Mouse (Mus musculus) heart, embryonic 15.5 days (tissue): Measurements from ENCODE around the gene Ube2g2. TPM values are rescaled to one million over a fixed set of nuclear protein-coding genes. Genes with fewer than 3 reads are reported as not detected.
A peak's percentile ranks its signal among the peaks of the same experiment; 100 is the strongest.

ENCODE experiments used
- ATAC-seq: fragments of 200-750 bp; cut with Nextera tagmentation; replicated peaks from 2 replicates; pipeline ENCODE4 v1.8.0; 2017; ENCODE audit warnings: low read depth, moderate TSS enrichment; ENCODE audit not compliant: insufficient number of reproducible peaks, insufficient read depth, low FRiP score
- H3K27ac ChIP-seq: fragments of 300-500 bp; sonication (generic); 2 replicates; pipeline ENCODE4 v1.5.1; 2015; ENCODE audit warnings: mild to moderate bottlenecking, inconsistent platforms
- H3K27me3 ChIP-seq: fragments of 300-500 bp; sonication (generic); 2 replicates; pipeline ENCODE4 v1.6.1; 2015; ENCODE audit warnings: inconsistent platforms
- H3K36me3 ChIP-seq: fragments of 300-500 bp; sonication (generic); 2 replicates; pipeline ENCODE4 v1.6.1; 2015; ENCODE audit warnings: mild to moderate bottlenecking, inconsistent platforms
- H3K4me1 ChIP-seq: fragments of 300-500 bp; sonication (generic); replicated peaks from 2 replicates; pipeline ENCODE4 v1.6.1; 2015; ENCODE audit warnings: inconsistent platforms
- H3K4me2 ChIP-seq: fragments of 300-500 bp; sonication (generic); 2 replicates; pipeline ENCODE4 v1.6.1; 2015; ENCODE audit warnings: inconsistent platforms, mild to moderate bottlenecking, moderate library complexity
- H3K4me3 ChIP-seq: fragments of 300-500 bp; sonication (generic); 2 replicates; pipeline ENCODE4 v1.5.1; 2015; ENCODE audit warnings: mild to moderate bottlenecking, inconsistent platforms
- H3K9ac ChIP-seq: fragments of 300-500 bp; sonication (generic); 2 replicates; pipeline ENCODE4 v1.6.1; 2015; ENCODE audit warnings: mild to moderate bottlenecking, inconsistent platforms
- H3K9me3 ChIP-seq: fragments of 300-500 bp; sonication (generic); replicated peaks from 2 replicates; pipeline ENCODE4 v1.6.1; 2016; ENCODE audit warnings: inconsistent platforms
- WGBS: fragments of 180-500 bp; shearing (Covaris S2); methylation state at CpG from one replicate; pipeline ENCODE4 v1.1.7; 2015; ENCODE audit warnings: mixed read lengths; 5-methylcytosine and 5-hydroxymethylcytosine counted together
- polyA plus RNA-seq: library from polyadenylated mRNA; unstranded; fragments of >200 nt; fragmentation: Nextera tagmentation; extraction: Ambion mirVana; gene quantifications from 2 replicates; pipeline ENCODE4 v1.2.1, GENCODE M21; 2015

Gene Ube2g2
- polyA plus RNA-seq, 1 experiment from 2014 or later = 66.3 TPM

DNA sequence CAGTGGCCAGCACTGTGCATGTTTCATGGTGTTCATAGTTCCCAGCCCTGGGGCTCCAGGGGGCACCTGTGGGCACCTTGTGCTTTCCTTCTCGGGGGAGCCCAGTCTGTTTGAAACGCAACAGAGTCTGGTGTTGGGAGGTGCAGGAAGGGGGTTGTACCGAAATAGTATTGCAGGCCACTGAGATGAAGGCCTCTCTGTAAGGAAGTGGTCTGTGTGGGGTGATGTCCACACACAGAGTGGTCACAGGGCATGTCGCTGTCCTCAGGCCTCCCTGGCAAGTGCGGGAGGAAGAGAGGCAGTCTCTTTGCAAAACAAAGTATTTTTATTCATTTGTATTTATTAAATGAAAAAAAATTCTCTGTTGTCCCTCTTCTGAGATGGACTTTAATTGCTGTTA, 23.5 kb downstream of the Ube2g2 start:
- Histone ChIP-seq H3K9me3 (no peaks in the 10 kb centered on the region), H3K9ac (no peak overlapping the region), H3K4me2 (no peak overlapping the region), H3K4me3 (no peak overlapping the region), H3K36me3 (peaks cover 50% of the 10 kb centered on the region), H3K27ac (no peak overlapping the region), H3K4me1 (peaks cover 3% of the 10 kb centered on the region), H3K27me3 (no peaks in the 10 kb centered on the region)
- 87% methylated on average over 5 of the region's 5 CpGs for WGBS
- ATAC-seq = no peak

DNA sequence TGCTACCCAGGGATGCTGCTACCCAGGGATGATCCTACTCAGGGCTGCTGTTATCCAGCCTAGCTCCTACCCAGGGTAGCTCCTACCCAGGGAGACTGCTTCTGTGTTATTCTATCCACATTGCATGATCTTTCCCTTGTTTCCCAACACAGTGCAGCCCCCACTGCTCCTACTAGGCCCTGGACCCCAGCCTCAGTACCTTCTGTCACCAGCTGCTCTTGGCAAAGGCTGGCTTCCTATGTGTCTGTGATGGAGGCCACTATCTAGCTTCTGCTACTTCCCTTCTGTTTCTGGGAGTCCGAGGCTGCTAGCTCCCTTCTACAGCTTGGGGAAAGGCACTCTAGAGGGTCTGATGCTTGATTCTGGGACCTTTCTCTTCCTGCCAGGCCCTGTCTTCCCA, 25.4 kb downstream of the Ube2g2 start:
- WGBS = 50% methylated on average over 1 of the region's 1 CpGs
- no peak overlapping the region for H3K4me2 ChIP-seq

DNA sequence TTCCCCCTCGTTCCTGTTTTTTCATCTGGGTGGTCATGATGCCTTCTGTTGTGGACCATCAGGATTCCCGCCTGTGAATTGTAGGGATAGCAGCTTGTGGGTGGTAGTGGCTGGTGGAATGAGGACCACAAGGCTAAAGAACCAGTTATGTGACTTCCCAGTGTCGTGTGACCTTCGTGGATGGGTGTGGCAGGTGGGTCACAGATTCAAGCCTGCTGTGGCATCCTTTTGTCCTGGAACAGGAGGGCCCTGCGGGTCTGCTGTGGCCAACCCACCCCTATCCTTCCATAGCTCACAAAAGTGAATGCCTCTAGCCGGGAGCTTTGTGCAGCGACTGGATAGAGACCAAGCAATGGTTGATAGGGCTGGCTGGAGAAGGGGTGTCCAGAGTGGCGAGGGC, 25.8 kb downstream of the Ube2g2 start:
- H3K9me3 ChIP-seq = no peaks in the 10 kb centered on the region
- no peaks in the 10 kb centered on the region for H3K27me3 ChIP-seq
- ATAC-seq = no peak
- peaks cover 3% of the 10 kb centered on the region for H3K4me1 ChIP-seq
- no peak overlapping the region for H3K27ac ChIP-seq
- H3K4me3 ChIP-seq = no peak overlapping the region
- H3K4me2 ChIP-seq = no peak overlapping the region
- H3K36me3 ChIP-seq = peaks cover 34% of the 10 kb centered on the region
- H3K9ac ChIP-seq = no peak overlapping the region
- WGBS = 91% methylated on average over 8 of the region's 8 CpGs

More for the DNA sequence above, 25.4 kb downstream of the Ube2g2 start:
- no peaks in the 10 kb centered on the region for H3K27me3 ChIP-seq
- ATAC-seq = no peak
- no peak overlapping the region for H3K27ac ChIP-seq
- no peak overlapping the region for H3K4me3 ChIP-seq
- no peak overlapping the region for H3K9ac ChIP-seq
- H3K36me3 ChIP-seq = peaks cover 36% of the 10 kb centered on the region
- no peaks in the 10 kb centered on the region for H3K9me3 ChIP-seq
- peaks cover 3% of the 10 kb centered on the region for H3K4me1 ChIP-seq

DNA sequence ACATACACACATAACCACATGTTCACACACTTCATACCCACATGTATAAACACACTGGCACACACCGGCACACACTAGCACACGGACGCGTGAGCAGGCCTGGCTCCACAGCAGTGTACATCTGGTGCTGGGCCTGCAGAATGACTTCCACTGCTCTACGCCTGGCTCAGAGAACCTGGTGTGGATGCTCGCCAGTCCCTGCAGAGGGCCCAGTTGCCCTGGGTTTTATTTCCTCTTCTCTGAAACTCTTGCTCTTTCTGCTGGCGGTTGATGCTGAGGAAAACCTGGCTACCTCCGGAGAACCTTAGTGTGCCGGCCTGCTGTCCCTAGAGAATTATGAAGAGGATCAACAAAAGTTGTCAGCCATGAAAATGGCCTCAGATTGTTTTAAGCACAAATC, 30.0 kb downstream of the Ube2g2 start:
- no peak overlapping the region for H3K27ac ChIP-seq
- no peak overlapping the region for H3K4me3 ChIP-seq
- no peaks in the 10 kb centered on the region for H3K9me3 ChIP-seq
- no peak overlapping the region for H3K9ac ChIP-seq
- no peaks in the 10 kb centered on the region for H3K36me3 ChIP-seq
- WGBS = 87% methylated on average over 9 of the region's 9 CpGs
- ATAC-seq = no peak
- no peaks in the 10 kb centered on the region for H3K27me3 ChIP-seq
- H3K4me2 ChIP-seq = no peak overlapping the region
- no peaks in the 10 kb centered on the region; the same call in 1 of the 2 replicates for H3K4me1 ChIP-seq

DNA sequence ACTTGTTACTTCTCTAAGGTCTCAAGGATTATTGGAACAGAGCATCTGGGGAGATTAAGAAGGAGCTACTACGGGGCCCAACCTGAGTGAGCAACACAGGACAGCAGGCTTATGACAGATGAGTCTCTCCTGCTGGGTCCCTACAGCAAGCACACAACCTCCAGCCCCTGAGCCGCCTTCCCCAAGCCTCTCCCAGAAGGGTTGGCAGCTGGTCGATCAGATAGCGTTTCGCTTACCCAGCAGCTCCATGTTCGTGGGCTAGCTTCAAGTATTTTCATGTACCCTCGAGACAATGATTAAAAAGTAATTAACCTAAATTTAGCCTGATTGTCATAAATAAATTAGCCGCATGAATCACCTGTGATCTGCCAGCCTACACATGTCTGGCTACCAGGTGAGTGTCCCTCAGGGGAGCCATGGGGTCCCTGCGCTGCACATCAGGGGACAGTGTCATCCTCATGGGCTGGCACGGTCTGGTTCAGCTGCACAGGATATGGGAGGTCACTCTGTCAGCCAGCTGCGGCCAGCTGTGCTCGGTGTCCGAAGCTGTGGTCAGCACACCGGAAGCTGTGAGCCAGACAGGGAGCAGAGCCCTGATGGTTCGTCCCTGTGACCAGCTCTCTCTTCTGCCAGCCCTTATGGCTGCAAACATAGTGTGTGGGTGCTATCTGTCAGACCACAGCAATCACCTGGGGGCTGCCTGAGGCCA, 36.4 kb downstream of the Ube2g2 start:
- WGBS = 60% methylated on average over 15 of the region's 15 CpGs
- H3K9me3 ChIP-seq = no peaks in the 10 kb centered on the region
- ATAC-seq = no peak
- no peaks in the 10 kb centered on the region for H3K4me1 ChIP-seq
- no peak overlapping the region for H3K4me3 ChIP-seq
- H3K27me3 ChIP-seq = peaks cover 2% of the 10 kb centered on the region
- no peaks in the 10 kb centered on the region for H3K36me3 ChIP-seq
- no peak overlapping the region for H3K9ac ChIP-seq
- H3K4me2 ChIP-seq = no peak overlapping the region
- H3K27ac ChIP-seq = no peak overlapping the region

DNA sequence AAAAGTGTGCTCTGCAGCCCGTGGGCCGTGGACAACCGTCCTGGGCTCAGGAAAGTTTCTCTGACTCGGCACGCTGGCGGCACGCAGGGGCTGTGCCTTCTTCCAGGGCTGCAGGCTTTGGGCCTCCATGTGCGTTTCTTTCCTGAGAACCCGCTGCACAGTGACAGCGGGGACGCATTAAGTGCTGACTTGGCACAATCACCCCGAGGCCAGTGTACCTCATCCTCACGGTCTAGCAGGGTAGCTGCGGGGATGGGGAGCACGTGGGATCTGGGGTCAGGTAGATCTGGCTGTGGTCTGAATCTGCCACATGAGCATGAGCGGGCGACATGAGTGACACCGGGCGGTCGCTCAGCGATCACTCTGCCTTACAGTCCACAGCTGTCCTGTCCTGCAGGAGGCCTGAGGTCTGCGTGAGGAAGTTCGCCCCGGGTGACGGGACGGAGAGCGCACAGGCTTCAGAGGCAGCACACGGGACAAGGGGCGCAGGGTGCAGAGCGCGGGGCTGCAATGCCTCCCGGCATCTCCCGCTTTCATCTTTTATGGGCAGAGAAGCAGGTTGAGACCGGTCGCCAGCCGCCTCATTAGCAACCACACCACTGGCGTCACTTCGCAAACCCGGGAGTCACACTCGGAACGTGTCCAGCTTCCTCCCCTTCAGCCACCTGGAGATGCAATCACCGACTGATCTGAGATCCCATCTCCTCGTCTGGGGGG, 42.0 kb downstream of the Ube2g2 start:
- no peak for ATAC-seq
- Histone ChIP-seq H3K9me3 (no peaks in the 10 kb centered on the region), H3K4me3 (no peak overlapping the region), H3K4me2 (peak overlapping the region; percentile 37; the same call in 1 of the 2 replicates), H3K9ac (no peak overlapping the region), H3K27ac (no peak overlapping the region), H3K27me3 (peaks cover 25% of the 10 kb centered on the region), H3K36me3 (no peaks in the 10 kb centered on the region), H3K4me1 (no peaks in the 10 kb centered on the region)
- 31% methylated on average over 43 of the region's 43 CpGs for WGBS

DNA sequence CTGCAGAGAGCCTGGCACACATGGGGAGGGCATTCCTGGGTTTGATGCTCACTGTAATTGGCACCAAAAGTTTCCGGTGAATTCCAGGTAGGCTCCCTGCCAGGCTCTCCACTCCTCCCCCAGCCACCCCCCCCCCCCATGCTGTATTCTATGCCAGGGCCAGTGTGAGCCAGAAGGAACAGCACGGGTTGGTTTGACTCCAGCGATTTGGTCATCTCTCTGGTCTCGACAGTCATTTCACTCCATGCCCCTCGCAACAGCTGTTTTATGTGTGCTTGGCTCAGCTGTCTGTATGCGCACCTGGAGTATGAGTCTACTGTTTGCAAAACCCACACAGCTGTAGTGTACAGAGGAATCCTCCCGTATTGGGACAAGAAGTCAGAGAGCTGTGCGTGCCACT, 44.3 kb downstream of the Ube2g2 start:
- 76% methylated on average over 8 of the region's 8 CpGs for WGBS
- Histone ChIP-seq H3K4me3 (no peak overlapping the region), H3K9ac (no peak overlapping the region), H3K4me1 (no peaks in the 10 kb centered on the region), H3K4me2 (no peak overlapping the region), H3K36me3 (no peaks in the 10 kb centered on the region), H3K9me3 (no peaks in the 10 kb centered on the region), H3K27me3 (peaks cover 25% of the 10 kb centered on the region), H3K27ac (no peak overlapping the region)
- no peak for ATAC-seq

DNA sequence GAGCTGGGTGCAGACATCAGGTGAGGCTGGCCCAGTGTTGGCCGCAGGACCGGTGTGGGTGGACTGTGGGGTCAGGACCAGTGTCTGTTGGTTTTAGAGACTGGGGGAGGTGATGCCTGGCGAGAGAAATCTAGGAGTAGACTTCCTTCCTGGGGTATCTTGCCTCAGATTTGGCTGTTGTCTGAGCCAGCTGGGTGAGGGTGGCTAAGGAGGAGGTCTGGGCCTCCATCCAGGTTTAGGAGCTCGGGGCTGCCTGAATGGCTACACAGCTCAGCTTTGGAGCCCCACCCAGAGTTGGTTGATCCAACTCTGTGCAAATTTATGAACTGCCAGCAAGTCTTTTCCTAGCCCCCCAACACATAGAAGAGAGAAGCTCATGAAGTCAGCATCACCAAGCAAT, 45.3 kb downstream of the Ube2g2 start:
- Histone ChIP-seq H3K4me1 (no peaks in the 10 kb centered on the region), H3K27ac (no peak overlapping the region), H3K4me2 (no peak overlapping the region), H3K9ac (no peak overlapping the region), H3K9me3 (no peaks in the 10 kb centered on the region), H3K27me3 (peaks cover 25% of the 10 kb centered on the region), H3K4me3 (no peak overlapping the region), H3K36me3 (no peaks in the 10 kb centered on the region)
- no peak for ATAC-seq
- 62% methylated on average over 4 of the region's 4 CpGs for WGBS

DNA sequence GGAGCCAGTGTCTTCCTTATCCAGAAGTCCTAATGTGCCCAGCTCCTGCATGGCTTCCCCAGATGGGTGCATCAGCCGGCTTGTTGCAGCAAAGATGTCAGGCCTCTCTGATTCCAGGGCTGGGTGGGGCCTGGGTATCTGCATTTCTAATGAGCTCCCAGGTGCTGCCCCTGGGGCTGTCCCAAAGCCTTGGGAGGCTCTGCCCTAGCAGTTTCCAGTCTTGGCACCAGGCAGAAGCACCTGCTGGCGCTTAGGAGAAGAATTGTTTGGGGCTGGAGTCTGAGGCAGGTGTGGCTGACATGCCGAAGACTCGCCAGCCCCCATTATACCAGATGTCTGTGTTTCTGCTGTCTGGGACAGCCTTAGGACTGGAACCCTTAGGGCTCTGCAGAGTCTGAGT, 48.6 kb downstream of the Ube2g2 start:
- no peaks in the 10 kb centered on the region for H3K4me1 ChIP-seq
- H3K36me3 ChIP-seq = no peaks in the 10 kb centered on the region
- 75% methylated on average over 4 of the region's 4 CpGs for WGBS
- H3K4me3 ChIP-seq = no peak overlapping the region
- peaks cover 9% of the 10 kb centered on the region for H3K27me3 ChIP-seq
- no peak overlapping the region for H3K9ac ChIP-seq
- no peak overlapping the region for H3K4me2 ChIP-seq
- H3K9me3 ChIP-seq = no peaks in the 10 kb centered on the region
- ATAC-seq = no peak
- H3K27ac ChIP-seq = no peak overlapping the region

DNA sequence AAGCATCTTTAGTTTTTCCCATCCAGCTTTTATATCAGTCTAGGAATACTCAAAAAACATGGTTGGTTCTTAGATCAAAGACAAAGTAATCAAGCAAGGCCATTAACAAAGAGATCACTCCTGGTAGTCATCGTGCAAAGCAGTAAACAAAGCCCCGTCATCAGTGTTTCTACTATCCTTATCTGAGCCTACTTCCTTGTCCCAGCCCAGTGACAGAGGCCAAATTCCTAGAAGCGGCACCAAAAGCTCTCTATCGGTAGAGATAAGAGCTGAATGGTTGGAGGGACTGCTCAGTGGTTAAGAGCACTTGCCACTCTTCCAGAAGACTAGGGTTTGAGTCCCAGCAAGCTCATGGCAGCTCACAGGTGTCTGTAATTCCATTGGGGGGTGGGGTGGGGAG, 49.4 kb downstream of the Ube2g2 start:
- no peak overlapping the region for H3K27ac ChIP-seq
- WGBS = 16% methylated on average over 4 of the region's 4 CpGs
- no peaks in the 10 kb centered on the region for H3K4me1 ChIP-seq
- H3K9me3 ChIP-seq = no peaks in the 10 kb centered on the region
- H3K27me3 ChIP-seq = peaks cover 17% of the 10 kb centered on the region
- H3K9ac ChIP-seq = no peak overlapping the region
- H3K4me3 ChIP-seq = no peak overlapping the region
- H3K4me2 ChIP-seq = no peak overlapping the region
- no peaks in the 10 kb centered on the region for H3K36me3 ChIP-seq
- ATAC-seq = no peak

DNA sequence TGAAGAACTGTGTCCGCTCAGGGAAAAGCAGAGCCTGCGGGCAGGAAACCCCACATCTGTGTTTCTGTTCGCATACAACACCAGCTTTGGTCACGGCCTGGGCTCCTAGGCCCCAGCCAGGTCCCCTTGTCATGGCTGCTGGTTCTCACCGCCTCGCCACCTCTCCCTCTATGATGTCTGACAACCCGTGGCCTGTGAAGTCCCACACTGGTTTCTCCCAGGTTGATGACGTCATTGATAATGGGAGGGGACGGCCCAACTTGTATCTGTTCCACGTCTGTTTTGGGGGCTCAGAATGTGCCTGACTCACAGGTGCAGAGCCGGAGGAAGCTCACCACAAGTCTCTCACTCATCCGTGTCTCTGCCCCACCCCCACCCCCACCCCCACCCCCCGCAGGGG, 51.7 kb downstream of the Ube2g2 start:
- WGBS = 52% methylated on average over 13 of the region's 13 CpGs
- Histone ChIP-seq H3K36me3 (no peaks in the 10 kb centered on the region), H3K9me3 (no peaks in the 10 kb centered on the region), H3K4me1 (peaks cover 8% of the 10 kb centered on the region), H3K4me2 (no peak overlapping the region), H3K27me3 (peaks cover 36% of the 10 kb centered on the region), H3K4me3 (no peak overlapping the region), H3K9ac (no peak overlapping the region), H3K27ac (no peak overlapping the region)
- no peak for ATAC-seq

DNA sequence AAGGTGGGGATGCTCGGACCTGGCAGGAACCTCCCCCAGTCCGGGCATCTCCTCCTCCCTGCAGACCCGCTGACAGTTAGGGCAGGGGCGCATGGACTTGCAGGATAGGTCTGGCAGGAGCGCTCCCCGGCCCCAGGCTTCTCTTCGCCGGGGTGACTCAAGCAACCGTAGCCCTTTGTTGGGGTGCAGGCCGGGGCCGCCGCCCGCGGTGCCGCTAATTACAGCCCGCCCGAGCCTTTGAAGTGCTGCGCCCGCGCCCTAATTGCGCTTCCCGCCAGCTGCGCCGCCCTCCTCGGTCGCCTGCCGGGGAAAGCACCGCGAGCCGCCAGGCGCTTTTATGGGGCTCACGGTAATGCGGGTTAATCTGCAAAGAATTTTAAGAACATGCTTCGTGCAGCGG, 55.5 kb downstream of the Ube2g2 start:
- Histone ChIP-seq H3K9me3 (no peaks in the 10 kb centered on the region), H3K27me3 (peaks cover 57% of the 10 kb centered on the region)
- WGBS = 1% methylated on average over 35 of the region's 35 CpGs

More for the DNA sequence above, 55.5 kb downstream of the Ube2g2 start:
- Histone ChIP-seq H3K4me2 (peak overlapping the region; percentile 61), H3K9ac (peak overlapping the region; percentile 17; the same call in 1 of the 2 replicates), H3K4me1 (peaks cover 8% of the 10 kb centered on the region), H3K27ac (no peak overlapping the region), H3K36me3 (no peaks in the 10 kb centered on the region), H3K4me3 (peak overlapping the region; percentile 37)
- ATAC-seq = no peak
